Mouse (Mus musculus) Muller cell, postnatal 12 days (primary cell): ENCODE measurements around the gene Kif13a.
A peak's percentile ranks its signal among the peaks of the same experiment; 100 is the strongest.

Source experiments
- DNase-seq: peaks from one replicate; pipeline ENCODE4 v3.0.0-alpha.2; 2015; ENCODE audit errors: inconsistent ontology term

Kif13a gene

DNA sequence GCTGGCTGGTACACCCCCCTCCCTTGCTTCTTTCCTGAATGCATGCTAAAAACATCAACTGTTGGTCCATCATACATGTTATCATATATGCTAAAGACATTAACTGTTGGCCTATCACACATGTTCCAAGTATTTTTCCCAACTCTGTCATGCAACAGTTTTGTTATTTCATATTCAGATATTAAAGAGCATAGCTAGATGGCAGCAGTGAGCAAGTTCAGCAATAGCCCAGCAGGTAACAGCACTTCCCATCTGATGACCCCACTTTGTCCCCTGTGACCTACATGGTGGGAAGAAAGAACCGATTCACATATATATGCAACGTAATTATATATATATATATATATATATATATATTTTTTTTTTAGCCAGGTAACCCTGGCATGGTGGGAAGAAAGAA is 91.1 kb downstream of the Kif13a start:
- DNase-seq = peak; percentile 36

DNA sequence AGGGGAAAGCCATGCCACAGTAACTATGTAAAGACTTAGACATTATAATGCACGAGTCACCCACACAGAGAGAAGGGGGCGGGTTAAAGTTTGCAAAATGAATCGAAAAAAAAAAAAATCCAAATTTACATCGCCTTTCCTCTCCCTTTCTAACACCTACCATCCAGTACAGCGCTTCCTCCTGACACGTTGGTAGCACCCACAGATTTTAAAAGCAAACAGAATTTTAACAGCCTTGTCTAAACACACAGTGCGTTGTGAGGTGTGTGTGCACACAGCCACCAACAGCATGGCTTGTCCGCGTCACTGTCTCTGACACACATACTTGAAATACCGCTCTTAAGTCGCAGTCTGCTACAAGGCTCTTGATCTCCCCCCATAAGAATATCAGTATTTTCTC is 94.3 kb downstream of the Kif13a start:
- no peak for DNase-seq

DNA sequence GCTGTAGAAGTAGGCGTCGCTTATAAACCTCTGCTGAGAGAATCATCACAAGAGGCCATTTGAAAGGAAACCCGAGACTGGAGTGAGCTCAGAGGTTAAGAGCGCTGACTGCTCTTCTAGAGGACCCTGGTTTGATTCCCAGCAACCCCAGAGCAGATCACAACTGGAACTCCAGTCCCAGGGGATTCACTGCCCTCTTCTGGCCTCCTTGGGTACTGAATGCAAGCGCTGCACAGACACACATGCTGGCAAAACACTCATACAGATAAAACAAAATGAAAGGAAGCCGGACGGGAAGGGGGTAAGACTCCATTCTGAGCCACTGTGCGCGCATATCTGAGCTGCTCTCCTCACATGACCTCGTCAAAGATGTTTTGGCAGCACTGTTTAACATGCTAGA is 94.9 kb downstream of the Kif13a start:
- no peak for DNase-seq

DNA sequence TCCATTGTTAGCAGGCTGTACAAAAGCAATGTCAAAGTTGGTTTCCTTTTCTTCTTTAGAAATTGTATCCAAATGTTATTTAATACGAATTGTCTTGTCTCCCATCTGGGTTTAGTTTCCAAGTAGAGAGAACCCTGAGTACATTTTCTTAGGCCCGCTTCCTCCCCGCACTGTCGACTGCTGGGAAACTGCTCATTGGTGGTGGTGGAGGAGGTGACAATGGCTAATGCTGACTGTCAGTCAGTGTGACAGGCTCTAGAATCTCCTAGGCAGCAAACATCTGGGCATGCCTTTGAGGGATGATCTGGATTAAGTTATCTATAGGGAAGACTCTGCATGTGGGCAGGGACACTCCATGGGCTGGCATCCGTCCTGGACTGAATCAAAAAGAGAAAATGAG is 96.1 kb downstream of the Kif13a start:
- DNase-seq = no peak

DNA sequence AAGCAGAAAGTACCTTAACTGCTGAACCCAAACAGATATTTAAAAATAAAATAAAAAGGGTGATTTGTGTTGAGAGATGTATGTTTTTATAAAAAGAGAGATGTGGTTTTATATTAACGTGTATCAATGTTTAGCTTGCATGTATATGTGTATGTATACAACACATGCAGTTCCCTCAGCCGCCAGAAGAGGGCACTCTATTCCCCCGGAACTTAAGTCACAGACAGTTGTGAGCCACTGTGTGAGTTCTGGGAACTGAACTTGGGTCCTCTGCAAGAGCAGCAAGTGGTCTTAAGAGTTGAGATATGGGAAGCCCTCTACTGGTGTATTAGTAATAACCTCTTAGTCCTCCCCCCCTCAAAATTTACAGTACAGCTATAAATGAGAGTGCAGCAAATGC is 96.7 kb downstream of the Kif13a start:
- DNase-seq = no peak

DNA sequence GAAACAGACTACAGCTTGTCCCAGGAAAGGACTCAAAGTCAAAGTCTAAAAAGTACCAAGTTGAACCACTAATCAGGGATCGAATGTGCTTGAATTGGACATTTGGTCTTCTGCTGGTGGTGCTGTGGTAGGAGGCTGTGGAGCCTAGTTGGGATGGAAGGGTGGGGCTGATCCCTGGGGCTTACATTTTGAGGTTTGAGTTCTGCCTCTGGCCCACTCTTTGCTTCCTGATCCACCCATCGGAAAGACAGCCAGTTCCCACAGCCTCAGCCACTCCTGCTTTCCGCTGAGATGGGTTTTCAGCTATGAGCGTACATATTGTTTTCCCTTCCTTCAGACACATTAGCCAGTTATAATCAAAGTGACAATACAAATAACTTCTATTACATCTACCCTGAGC is 106.4 kb downstream of the Kif13a start:
- no peak for DNase-seq

DNA sequence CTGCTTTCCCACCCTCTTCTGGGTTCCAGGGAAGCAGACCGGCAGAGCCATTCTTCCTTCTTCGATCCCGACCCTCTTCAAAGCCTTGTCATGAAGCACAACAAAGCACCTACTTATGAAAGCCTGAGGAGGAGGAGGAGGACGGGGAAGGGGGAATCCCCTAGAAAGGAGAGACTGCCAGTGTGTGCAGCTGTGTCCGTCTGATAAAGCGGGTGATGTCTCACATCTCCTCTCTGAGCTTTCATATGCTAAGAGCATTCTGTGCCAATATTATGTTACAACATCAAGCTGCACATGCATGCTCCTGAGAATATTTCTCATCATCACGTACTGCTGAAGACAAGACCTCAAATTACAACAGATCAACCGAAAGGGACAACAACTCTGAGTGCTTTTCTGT is 107.5 kb downstream of the Kif13a start:
- no peak for DNase-seq

DNA sequence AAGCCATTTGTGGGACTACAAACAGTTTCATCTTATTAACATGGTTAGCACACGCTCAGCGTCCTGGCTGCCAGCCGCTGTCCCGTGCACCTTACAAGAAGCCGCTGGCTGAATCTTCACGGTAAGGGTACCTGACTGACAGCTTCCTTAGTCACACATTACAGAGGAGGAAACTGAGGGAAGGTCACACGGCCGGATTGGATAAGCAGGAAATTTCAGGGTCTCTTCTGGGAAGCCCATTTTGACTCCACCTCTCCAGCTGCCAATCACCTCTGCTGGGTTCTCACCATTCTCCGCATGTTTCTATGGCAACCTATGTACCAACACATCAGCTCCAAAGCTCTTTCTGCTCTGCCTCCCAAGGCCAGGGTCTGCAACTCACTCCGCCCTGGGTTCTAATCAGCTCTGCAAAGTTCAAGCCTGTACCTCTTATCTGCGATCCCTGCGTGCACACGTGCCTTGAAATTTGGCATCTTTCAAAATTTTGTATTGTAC is 109.9 kb downstream of the Kif13a start:
- DNase-seq = no peak

DNA sequence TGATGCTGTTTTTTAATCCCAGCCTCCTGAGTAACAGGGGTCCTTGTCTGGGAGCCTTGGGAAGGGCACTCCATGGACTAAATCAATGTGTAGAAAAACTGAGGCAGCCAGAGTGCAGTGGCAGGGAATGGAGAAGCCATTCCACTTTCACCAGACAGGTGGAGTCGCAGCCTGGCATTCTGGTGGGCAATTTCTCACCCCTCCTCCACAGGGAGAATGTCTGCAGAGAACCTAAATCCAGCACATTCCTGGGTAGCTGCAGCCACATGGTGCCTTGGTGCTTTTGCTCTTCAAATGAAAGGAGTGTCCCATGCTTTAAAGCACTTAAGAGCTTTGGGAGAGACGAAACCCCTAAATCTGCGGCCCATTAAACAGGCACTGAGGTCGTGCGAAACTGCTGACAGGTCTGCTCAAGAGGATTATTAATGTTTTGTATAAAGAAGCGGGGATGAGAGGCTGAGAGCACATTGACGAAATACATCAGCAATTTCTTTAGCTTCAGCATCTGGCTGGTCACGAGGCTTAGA is 110.4 kb downstream of the Kif13a start:
- no peak for DNase-seq

DNA sequence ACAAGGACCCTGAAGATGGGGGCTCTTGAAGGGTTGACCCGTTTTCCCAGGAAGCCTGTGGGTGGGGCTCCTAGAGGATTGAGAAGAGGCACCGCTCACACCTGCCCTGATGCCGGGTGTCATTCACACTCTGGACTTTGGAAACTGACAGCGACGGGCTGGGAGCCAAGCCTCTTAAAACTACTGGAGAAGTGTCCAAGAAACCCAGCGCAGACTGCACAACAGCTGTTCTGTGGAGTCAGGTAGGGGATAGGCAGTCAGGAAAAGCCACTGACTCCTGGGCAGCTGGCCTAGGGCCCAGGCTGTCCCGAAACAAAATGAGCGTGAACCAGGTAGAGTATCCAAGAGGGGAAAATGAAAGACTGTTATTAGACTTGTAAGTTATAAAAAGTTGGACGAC is 111.3 kb downstream of the Kif13a start:
- DNase-seq = no peak

DNA sequence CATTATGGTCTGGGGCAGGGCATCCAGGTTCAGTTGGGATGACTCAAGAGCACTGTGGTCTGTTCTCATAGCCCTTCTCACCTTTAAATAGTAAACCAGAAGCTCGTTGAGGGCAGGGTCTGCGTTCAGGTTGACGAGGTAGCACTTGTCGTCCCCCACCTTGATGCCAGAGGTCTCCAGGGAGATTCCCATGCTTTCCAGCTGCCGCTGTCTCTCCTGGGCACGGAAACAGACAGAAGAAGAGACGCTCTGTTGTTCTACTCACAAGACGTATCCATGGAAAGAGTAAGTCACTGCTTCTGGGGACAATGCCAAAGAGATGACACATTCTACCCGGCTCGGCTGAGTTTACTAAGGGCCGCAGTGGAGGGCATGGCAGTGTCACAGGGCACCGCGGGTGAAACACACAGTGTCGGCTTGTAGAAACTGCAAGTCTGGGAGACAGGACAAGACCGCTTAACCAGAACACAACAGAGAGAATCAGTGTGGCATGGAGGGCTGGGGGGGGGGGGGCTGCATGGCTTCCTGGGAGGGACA is 117.0 kb downstream of the Kif13a start:
- peak; percentile 94 for DNase-seq

DNA sequence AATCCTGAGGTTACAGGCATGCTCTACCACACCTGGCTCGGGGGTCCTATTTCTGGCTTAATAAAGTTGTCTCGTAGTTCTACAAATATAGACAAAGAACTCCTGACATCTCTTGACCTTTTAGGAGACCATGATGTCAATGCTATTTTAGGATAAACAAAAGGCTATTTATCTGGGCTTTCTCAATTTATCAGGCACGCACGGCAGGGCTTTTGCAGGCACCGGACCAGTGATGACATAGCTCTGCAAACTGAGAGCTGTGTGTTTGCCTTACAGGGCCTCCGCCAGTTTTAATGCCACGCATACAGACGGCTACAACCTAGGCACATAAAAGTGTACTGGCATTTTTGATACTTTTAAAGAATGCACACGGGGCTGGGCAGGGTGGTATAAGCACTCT is 118.0 kb downstream of the Kif13a start:
- DNase-seq = no peak

DNA sequence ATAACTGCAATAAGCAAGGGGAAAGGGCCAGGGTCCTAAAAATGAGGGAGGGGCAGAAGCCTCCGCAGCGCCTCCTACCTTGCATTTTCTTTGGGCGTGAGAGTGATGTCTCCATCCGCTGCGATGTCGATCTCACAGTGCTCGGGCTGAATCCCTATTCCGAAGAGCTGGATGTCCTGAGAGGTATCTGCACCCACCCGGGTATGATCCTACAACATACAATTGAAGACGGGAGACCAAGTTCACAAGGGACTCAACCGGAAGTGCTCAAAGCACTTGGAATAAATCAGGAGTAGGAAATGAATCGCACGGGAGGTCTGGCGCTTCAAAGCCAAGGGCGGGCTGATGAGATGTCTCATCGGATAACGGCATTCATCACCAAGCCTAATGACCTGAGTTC is 119.1 kb downstream of the Kif13a start:
- DNase-seq = no peak

DNA sequence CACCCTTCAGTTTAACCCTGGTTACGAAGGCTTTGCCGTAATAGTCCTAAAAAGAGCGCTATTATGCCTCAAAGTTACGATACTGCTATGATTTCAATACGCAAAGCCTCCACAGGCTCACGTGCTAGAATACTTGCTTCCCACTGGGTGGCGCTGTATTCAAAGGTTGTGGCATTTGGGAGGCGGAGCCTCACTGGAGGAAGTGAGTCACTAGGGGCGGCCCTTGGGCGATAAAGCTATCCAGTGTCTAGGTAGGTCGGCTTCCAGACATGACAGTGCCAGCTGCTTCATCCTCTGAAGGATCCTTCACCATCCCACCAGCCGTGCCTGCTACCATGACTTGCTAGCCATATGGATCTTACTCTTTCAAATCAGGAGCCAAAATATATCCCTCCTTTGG is 119.6 kb downstream of the Kif13a start:
- DNase-seq = peak; percentile 48

DNA sequence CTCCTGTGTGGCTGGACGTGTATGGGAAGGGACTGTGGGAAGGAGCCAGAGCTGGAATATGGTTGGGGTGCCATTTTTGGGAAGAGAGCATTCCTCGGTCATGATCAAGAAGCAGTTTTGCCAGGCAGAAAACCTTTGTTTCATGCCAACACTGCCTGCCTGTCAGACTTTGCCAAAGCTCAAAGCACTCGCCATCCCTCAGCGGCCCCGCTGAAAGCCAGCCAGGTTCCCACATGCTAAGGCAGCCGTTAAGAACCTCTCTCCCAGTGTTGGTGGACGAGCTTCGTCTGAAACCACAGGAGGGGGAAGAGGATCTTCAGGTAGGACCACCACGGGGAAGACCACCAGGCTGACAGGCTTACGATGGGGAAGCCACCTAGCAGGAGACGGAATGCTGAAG is 121.8 kb downstream of the Kif13a start:
- DNase-seq = peak; percentile 46

DNA sequence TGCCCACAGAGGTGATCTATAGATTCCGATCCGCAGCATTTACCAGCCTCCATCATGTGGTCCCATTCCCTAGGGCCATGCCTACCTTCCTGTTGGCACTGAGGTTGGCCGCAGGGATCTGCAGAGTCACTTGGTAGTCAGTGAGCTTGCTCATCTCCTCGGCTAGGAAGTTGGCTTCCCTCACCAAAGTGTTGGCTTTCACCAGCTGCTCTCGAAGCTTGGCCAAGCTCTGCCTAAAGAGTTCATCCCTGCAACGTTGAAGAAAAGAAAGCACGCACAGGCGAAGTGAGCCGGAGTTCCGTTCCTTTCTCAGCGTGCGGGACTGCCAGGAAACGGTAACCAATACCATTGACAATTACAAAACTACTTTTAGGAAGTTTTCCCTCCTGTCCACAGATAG is 128.5 kb downstream of the Kif13a start:
- DNase-seq = no peak

DNA sequence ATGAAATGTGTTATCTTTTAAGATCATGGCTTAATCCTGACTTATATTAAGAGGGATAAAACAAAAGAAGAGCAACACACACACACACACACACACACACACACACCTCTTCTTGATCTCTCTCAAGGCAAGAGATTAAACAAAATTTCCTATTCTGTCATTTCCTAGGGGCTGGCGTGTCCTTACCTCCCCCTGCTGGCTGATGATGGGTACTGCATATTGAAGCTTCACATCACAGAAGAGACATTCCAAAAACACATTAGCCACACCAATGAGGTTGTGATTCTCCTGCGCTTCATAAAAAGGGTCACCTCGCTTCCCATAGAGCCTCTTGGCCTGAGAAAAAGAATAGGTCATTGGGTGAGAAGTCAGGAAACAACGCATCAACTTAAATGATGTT is 131.5 kb downstream of the Kif13a start:
- peak; percentile 30 for DNase-seq

DNA sequence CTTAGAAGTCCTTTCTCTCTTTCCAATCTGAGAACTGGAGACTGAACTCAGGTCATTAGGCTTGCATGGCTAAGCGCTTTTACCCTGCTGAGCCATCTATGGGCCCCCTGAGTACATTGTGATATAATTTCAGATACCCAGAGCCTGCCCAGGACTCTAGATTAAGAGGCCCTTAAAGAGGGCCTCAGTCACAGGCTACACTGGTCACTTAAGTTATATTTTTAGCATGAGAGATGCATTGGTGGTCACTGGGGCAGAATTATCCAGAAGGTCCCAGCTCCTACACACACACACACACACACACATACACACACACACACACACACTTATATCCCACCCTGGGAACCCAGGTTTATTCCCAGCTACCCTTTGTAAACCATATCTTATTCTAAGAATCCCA is 133.3 kb downstream of the Kif13a start:
- no peak for DNase-seq

DNA sequence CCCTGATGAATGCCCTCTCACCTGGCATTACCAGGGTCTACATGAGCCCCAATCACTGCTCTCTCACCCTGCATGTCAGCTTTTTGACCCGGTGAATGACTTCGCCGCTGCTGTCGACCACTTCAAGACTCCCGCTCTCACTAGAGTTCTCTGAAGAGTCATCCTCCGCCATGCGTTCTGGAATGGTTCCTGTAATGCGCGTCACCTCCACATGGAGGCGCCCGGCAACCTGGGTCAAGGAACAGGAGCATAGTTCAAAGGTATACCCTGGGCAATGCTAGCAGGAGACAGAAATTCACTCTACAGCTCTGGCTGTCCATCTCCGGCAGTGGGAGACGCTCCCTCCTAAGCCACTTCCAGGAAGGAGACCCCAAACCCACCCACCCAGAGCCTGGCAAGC is 135.8 kb downstream of the Kif13a start:
- no peak for DNase-seq

DNA sequence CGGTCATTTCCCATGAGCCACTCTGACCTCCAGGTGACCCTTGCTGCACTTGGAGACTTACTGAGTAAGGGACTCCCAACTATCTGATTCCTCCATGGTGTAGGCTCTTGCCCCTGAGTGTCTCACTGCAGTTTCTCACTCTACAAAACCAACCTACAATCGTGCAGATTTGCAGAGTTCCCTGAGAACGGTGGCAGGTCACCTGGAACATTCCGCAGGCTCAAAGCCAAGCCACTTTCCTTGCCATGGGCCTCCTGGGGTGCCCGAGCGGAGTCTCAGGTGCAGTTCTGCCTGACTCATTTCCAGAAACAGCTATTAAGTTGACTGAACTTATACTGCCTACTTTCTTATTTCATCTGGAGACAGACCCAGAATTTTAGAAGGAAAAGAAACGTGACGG is 141.2 kb downstream of the Kif13a start:
- no peak for DNase-seq

DNA sequence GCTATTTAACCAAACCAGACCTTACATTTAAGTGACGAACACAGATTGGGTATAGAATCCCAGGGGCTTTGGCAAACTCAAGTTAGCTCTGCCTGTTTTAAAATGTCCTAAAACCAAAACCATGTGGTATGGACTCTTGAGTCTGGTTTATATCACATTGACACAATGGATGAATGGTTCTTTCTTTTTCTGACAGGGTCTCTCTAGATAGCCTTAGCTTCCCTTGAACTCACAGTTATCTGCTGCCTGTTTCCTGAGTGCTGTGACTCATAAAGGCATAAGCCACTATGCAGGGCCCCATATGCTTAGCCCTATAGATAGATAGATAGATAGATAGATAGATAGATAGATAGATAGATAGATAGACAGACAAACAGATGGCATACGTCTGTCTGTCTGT is 142.8 kb downstream of the Kif13a start:
- no peak for DNase-seq

DNA sequence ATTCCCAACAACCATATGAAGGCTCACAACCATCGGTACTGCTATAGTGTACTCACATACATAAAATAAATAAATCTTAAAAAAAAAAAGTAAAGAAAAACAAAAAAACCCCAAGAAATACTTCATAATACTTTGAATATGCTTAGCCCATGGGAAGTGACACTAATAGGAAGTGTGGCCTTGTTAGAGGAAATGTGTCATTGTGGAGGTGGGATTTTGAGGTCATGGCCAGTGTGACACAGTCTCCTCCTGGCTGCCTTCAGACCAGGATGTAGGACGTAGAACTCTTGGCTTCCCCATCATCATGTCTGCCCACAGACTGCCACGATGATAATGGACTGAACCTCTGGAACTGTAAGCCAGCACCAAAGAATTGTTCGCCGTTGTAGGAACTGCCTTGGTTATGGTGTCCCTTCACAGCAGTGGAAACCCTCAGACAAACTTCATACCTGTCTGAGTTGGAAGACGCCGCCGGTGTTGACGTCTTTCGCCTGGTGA is 143.6 kb downstream of the Kif13a start:
- DNase-seq = no peak

DNA sequence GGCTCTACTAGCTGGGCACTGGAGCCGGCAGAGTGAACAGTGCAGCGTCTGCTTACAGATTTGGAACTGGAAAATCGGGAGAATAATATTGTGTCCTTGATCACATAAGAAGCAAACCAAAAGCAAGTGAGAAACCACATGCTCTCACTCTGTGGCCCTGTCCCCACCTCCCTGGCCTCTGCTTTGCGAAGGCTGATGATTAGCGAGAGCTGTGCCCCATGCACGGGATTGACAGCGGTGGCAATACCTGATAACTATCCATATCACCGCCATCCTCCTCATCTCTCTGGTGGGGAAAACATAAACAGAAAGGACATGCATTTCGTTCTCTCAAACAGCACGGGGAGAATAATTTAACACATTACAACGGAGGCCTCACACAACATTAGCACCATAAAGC is 149.3 kb downstream of the Kif13a start:
- no peak for DNase-seq

DNA sequence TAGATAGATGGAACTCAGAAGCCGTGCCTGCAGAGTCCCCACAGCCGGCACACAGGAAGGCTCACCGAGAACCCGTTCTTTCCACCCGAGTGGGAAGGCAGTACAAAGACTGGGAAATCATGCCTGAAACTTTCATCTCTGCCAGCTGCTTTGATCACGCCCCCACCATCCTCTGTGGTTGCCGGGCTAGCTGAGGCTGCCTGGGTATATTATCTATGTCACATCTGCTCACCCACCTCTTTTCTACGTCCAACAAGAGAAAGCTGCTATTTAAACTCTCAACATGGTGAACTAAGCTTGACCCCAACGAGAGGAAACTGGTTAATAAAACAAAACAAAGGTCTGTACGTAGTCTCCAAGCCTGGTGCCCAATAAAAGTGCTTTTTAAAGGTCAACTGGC is 149.8 kb downstream of the Kif13a start:
- DNase-seq = peak; percentile 41
